Mouse (Mus musculus): ENCODE results near the gene Awat2. TPM values are rescaled to one million over a fixed set of nuclear protein-coding genes. Genes with fewer than 3 reads are reported as not detected.
"Not testable (repeated sequence)": the region's sequence is repeated elsewhere in the genome, so short reads cannot be mapped to it uniquely, and the experiment has no call there.

Gene Awat2
- 0.32 and 0.71 TPM in 2 replicates for polyA plus RNA-seq (2014; fragmentation: Nextera tagmentation; extraction: Ambion mirVana)

- not testable (repeated sequence) for H3K4me1 ChIP-seq (replicated peaks; ENCODE audit: control insufficient read depth, insufficient read depth, low read length); H3K4me2 ChIP-seq (replicated peaks; ENCODE audit: low read depth, low read length); H3K9me3 ChIP-seq (ENCODE audit: control insufficient read depth, low read length); H3K36me3 ChIP-seq (ENCODE audit: control insufficient read depth, insufficient read depth, low read length); H3K4me3 ChIP-seq (ENCODE audit: low read depth, low read length); H3K27me3 ChIP-seq (ENCODE audit: control insufficient read depth, insufficient read depth, low read length); ATAC-seq (ENCODE audit: low FRiP score); H3K9ac ChIP-seq (ENCODE audit: low read depth, low read length); DNase-seq (ENCODE audit: low spot score); H3K27ac ChIP-seq (ENCODE audit: low read depth, low read length)
- WGBS, result 94% methylated on average over 2 of the region's 2 CpGs
Observed at GRCm38 (mm10) chrX:100442617-100443016, at the start of gene Awat2. Gene Awat2, minus strand, starts transcription at chrX:100442717.

DNA sequence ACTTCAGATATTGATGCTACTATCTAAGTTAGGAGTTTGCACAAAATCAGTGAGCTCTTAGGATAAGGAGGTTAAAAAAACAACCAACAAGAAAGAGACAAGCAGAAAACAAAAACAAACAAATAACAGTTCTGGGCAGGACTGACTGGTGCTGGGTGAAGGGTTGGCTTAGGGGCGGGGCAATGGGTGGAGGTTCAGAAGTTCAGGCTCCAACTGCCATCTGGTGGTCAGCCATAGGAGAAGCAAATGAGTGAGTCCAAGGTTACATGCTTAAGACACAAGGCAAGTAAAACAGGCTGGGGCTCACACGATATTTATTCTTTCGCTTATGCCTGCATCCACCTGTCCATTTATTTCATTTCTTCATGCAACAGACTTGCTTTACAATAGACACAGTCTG, 37.8 kb upstream of the Awat2 start:
- peak; percentile 75; the same call in 1 of the 2 replicates for ATAC-seq (ENCODE audit: low FRiP score)
- no peak overlapping the region for H3K27ac ChIP-seq (ENCODE audit: low read depth, low read length)

GRCm38 (mm10) chrX:100475569-100476223, 33.2 kb upstream of the Awat2 start:
- 74% methylated on average over 4 of the region's 4 CpGs for WGBS
- no peaks in the 10 kb centered on the region; the same call in 1 of the 2 replicates for H3K27me3 ChIP-seq (ENCODE audit: control insufficient read depth, insufficient read depth, low read length)
- ATAC-seq (ENCODE audit: low FRiP score), result no peak

More for the DNA sequence above, 37.8 kb upstream of the Awat2 start:
- Histone ChIP-seq H3K4me3 (ENCODE audit: low read depth, low read length) (no peak overlapping the region), H3K9ac (ENCODE audit: low read depth, low read length) (no peak overlapping the region), H3K4me1 (replicated peaks; ENCODE audit: control insufficient read depth, insufficient read depth, low read length) (no peaks in the 10 kb centered on the region), H3K36me3 (ENCODE audit: control insufficient read depth, insufficient read depth, low read length) (no peaks in the 10 kb centered on the region), H3K9me3 (ENCODE audit: control insufficient read depth, low read length) (no peaks in the 10 kb centered on the region), H3K4me2 (replicated peaks; ENCODE audit: low read depth, low read length) (no peak overlapping the region), H3K27me3 (ENCODE audit: control insufficient read depth, insufficient read depth, low read length) (peaks cover 2% of the 10 kb centered on the region; the same call in 1 of the 2 replicates)
- DNase-seq (ENCODE audit: low spot score), result peak; percentile 65
- 50% methylated on average over 3 of the region's 3 CpGs for WGBS

GRCm38 (mm10) chrX:100471491-100471890, 29.0 kb upstream of the Awat2 start:
- no peaks in the 10 kb centered on the region; the same call in 1 of the 2 replicates for H3K27me3 ChIP-seq (ENCODE audit: control insufficient read depth, insufficient read depth, low read length)
- 90% methylated on average over 3 of the region's 3 CpGs for WGBS
- H3K4me2 ChIP-seq (replicated peaks; ENCODE audit: low read depth, low read length), result no peak overlapping the region
- no peak overlapping the region for H3K27ac ChIP-seq (ENCODE audit: low read depth, low read length)
- no peaks in the 10 kb centered on the region for H3K36me3 ChIP-seq (ENCODE audit: control insufficient read depth, insufficient read depth, low read length)
- no peak overlapping the region for H3K4me3 ChIP-seq (ENCODE audit: low read depth, low read length)
- H3K9ac ChIP-seq (ENCODE audit: low read depth, low read length), result no peak overlapping the region
- no peaks in the 10 kb centered on the region for H3K9me3 ChIP-seq (ENCODE audit: control insufficient read depth, low read length)
- ATAC-seq (ENCODE audit: low FRiP score), result no peak
- H3K4me1 ChIP-seq (replicated peaks; ENCODE audit: control insufficient read depth, insufficient read depth, low read length), result no peaks in the 10 kb centered on the region
- DNase-seq (ENCODE audit: low spot score), result no peak

More at GRCm38 (mm10) chrX:100475569-100476223, 33.2 kb upstream of the Awat2 start:
- no peaks in the 10 kb centered on the region for H3K9me3 ChIP-seq (ENCODE audit: control insufficient read depth, low read length)
- no peaks in the 10 kb centered on the region for H3K4me1 ChIP-seq (replicated peaks; ENCODE audit: control insufficient read depth, insufficient read depth, low read length)
- no peak overlapping the region for H3K27ac ChIP-seq (ENCODE audit: low read depth, low read length)
- no peak overlapping the region for H3K4me3 ChIP-seq (ENCODE audit: low read depth, low read length)
- no peak overlapping the region for H3K9ac ChIP-seq (ENCODE audit: low read depth, low read length)
- no peak for DNase-seq (ENCODE audit: low spot score)
- no peaks in the 10 kb centered on the region for H3K36me3 ChIP-seq (ENCODE audit: control insufficient read depth, insufficient read depth, low read length)
- no peak overlapping the region for H3K4me2 ChIP-seq (replicated peaks; ENCODE audit: low read depth, low read length)

DNA sequence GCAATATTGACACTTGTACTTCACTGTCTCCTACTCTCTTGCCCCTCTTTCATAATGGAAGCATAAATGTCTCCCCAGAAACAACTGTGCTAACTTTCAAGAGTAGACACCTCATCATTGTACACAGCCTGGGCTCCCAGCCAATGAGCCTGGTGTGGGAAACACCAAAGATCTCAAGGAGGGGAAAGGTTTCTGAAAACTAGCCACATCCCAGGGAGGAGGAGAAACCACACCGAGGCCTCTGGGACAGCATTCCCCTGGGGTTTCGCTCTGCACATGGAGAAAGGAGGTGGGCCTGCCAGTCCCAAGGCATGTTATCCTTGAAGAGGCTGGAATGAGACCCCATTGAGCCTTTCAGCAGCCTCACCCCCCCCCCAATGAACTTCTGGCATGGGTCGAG, 27.6 kb upstream of the Awat2 start:
- ATAC-seq (ENCODE audit: low FRiP score), result no peak
- no peak overlapping the region for H3K4me2 ChIP-seq (replicated peaks; ENCODE audit: low read depth, low read length)

DNA sequence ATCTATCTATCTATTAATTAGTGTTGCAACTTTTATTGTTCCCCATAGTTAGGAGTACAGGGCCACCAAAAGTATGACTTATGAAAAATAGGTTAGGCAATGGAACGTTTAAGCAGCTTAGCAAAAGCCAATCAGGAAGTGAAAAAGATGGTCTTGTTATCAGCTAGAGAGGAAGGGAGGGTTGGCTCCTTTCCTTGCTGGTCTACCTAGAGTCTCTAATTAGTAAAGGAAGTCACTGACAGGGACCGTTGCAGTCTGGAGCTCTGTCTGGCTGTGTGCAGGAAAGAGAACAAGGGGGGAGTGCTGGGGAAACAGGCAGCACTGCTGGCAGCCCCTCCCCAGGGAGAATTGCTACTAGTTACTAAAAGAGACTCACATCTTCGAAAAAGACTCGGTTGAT, 25.5 kb upstream of the Awat2 start:
- DNase-seq (ENCODE audit: low spot score) (no peak), ATAC-seq (ENCODE audit: low FRiP score) (no peak)
- 73% methylated on average over 4 of the region's 4 CpGs for WGBS
- Histone ChIP-seq H3K4me3 (ENCODE audit: low read depth, low read length) (no peak overlapping the region), H3K9ac (ENCODE audit: low read depth, low read length) (no peak overlapping the region), H3K4me2 (replicated peaks; ENCODE audit: low read depth, low read length) (no peak overlapping the region), H3K9me3 (ENCODE audit: control insufficient read depth, low read length) (no peaks in the 10 kb centered on the region), H3K4me1 (replicated peaks; ENCODE audit: control insufficient read depth, insufficient read depth, low read length) (no peaks in the 10 kb centered on the region), H3K27ac (ENCODE audit: low read depth, low read length) (no peak overlapping the region), H3K27me3 (ENCODE audit: control insufficient read depth, insufficient read depth, low read length) (no peaks in the 10 kb centered on the region), H3K36me3 (ENCODE audit: control insufficient read depth, insufficient read depth, low read length) (no peaks in the 10 kb centered on the region)

More for the DNA sequence above, 27.6 kb upstream of the Awat2 start:
- Histone ChIP-seq H3K9ac (ENCODE audit: low read depth, low read length) (no peak overlapping the region), H3K4me3 (ENCODE audit: low read depth, low read length) (no peak overlapping the region), H3K9me3 (ENCODE audit: control insufficient read depth, low read length) (no peaks in the 10 kb centered on the region), H3K27ac (ENCODE audit: low read depth, low read length) (no peak overlapping the region), H3K36me3 (ENCODE audit: control insufficient read depth, insufficient read depth, low read length) (no peaks in the 10 kb centered on the region), H3K4me1 (replicated peaks; ENCODE audit: control insufficient read depth, insufficient read depth, low read length) (no peaks in the 10 kb centered on the region), H3K27me3 (ENCODE audit: control insufficient read depth, insufficient read depth, low read length) (no peaks in the 10 kb centered on the region; the same call in 1 of the 2 replicates)
- 87% methylated on average over 3 of the region's 3 CpGs for WGBS
- no peak for DNase-seq (ENCODE audit: low spot score)

- no peak for DNase-seq (ENCODE audit: low spot score)
- 93% methylated on average over 7 of the region's 7 CpGs for WGBS
Observed at GRCm38 (mm10) chrX:100443532-100443931, 1.0 kb upstream of the Awat2 start.

DNA sequence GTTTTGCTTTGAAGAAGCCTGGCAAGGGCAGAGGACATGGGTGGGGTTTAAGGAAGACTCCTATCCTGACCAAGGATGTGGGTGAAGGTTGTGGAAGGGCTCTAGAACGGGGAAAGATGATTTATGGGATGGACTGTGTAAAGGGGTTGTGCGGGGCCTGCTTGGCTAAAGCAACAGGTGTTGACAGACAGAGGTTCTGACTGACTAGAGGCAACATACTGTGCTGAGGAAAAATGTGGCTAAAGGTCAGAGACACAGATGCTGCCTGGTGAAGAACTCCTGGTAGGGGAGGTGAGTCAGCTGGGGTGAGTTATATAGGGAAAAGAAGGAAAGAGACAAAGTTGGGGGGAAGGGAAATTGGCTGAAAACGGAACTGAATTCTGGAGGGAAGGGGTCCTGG, 10.2 kb downstream of the Awat2 start:
- peaks cover 7% of the 10 kb centered on the region; the same call in 1 of the 2 replicates for H3K27me3 ChIP-seq (ENCODE audit: control insufficient read depth, insufficient read depth, low read length)
- H3K4me2 ChIP-seq (replicated peaks; ENCODE audit: low read depth, low read length), result no peak overlapping the region
- 64% methylated on average over 3 of the region's 3 CpGs for WGBS
- no peak overlapping the region for H3K4me3 ChIP-seq (ENCODE audit: low read depth, low read length)
- no peak overlapping the region for H3K9ac ChIP-seq (ENCODE audit: low read depth, low read length)
- ATAC-seq (ENCODE audit: low FRiP score) (no peak), DNase-seq (ENCODE audit: low spot score) (no peak)
- H3K4me1 ChIP-seq (replicated peaks; ENCODE audit: control insufficient read depth, insufficient read depth, low read length), result no peaks in the 10 kb centered on the region
- H3K27ac ChIP-seq (ENCODE audit: low read depth, low read length), result no peak overlapping the region
- no peaks in the 10 kb centered on the region for H3K9me3 ChIP-seq (ENCODE audit: control insufficient read depth, low read length)
- no peaks in the 10 kb centered on the region for H3K36me3 ChIP-seq (ENCODE audit: control insufficient read depth, insufficient read depth, low read length)

More at GRCm38 (mm10) chrX:100443532-100443931, 1.0 kb upstream of the Awat2 start:
- Histone ChIP-seq H3K4me2 (replicated peaks; ENCODE audit: low read depth, low read length) (no peak overlapping the region), H3K27ac (ENCODE audit: low read depth, low read length) (no peak overlapping the region), H3K27me3 (ENCODE audit: control insufficient read depth, insufficient read depth, low read length) (no peaks in the 10 kb centered on the region), H3K9me3 (ENCODE audit: control insufficient read depth, low read length) (no peaks in the 10 kb centered on the region), H3K4me3 (ENCODE audit: low read depth, low read length) (no peak overlapping the region), H3K9ac (ENCODE audit: low read depth, low read length) (no peak overlapping the region), H3K36me3 (ENCODE audit: control insufficient read depth, insufficient read depth, low read length) (no peaks in the 10 kb centered on the region), H3K4me1 (replicated peaks; ENCODE audit: control insufficient read depth, insufficient read depth, low read length) (no peaks in the 10 kb centered on the region)
- no peak for ATAC-seq (ENCODE audit: low FRiP score)

GRCm38 (mm10) chrX:100428693-100429092, 13.8 kb downstream of the Awat2 start, which contains the start of gene Otud6a:
Gene Otud6a, plus strand, starts transcription at chrX:100429013.
- no peak within 1 kb of the TSS for H3K4me3 ChIP-seq (ENCODE audit: low read depth, low read length)
- no peak for DNase-seq (ENCODE audit: low spot score)
- H3K27me3 ChIP-seq (ENCODE audit: control insufficient read depth, insufficient read depth, low read length), result peaks cover 3% of the 10 kb centered on the region; the same call in 1 of the 2 replicates
- WGBS, result 89% methylated on average over 20 of the region's 21 CpGs
- H3K9ac ChIP-seq (ENCODE audit: low read depth, low read length), result no peak within 1 kb of the TSS
- no peaks in the 10 kb centered on the region for H3K36me3 ChIP-seq (ENCODE audit: control insufficient read depth, insufficient read depth, low read length)
- no peaks in the 10 kb centered on the region for H3K9me3 ChIP-seq (ENCODE audit: control insufficient read depth, low read length)
- H3K27ac ChIP-seq (ENCODE audit: low read depth, low read length), result no peak within 1 kb of the TSS
- ATAC-seq (ENCODE audit: low FRiP score), result no peak
- no peak within 1 kb of the TSS for H3K4me2 ChIP-seq (replicated peaks; ENCODE audit: low read depth, low read length)
- no peaks in the 10 kb centered on the region for H3K4me1 ChIP-seq (replicated peaks; ENCODE audit: control insufficient read depth, insufficient read depth, low read length)
